Mouse (Mus musculus) neutrophil, adult 83 days (primary cell): ENCODE data around the gene Nfkbie. TPM values are rescaled to one million over a fixed set of nuclear protein-coding genes. Genes with fewer than 3 reads are reported as not detected.

Experiments used
- total RNA-seq, 2 experiments: library from RNA; stranded (reverse); gene quantifications; one replicate each; pipeline ENCODE4 v1.2.4; 2023

The Nfkbie gene
- 10 to 100 TPM; 34.6 to 36.3 TPM for total RNA-seq

DNA sequence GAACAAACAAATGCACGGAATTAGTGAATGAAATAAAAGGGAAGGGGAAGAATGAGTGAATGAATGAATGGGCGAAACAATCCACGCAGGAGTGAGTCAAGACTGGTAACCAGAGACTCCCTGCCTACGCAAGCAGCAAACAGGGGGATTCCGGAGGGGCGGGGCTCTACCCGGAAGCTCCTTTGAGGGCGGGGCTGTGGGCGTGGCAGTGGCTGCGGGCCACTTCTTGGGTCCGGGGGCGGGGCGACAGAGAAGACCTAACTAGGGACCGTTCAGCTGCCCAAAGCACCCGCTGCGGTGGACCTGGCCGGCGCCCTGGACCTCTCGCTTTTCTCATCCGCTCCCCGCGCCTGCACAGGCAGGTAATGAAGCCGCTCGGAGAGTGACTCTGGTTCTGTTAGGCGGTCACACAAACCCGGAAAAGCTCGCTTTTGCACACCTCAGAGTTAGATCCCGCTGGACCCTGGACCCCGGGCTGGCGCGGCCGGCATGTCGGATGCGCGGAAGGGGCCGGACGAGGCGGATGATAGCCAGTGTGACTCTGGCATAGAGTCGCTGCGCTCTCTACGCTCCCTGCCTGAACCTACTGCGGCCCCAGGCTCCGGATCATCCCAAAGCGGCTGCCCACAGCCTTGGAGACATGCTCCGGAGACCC lies at the start of gene Nfkbie:
Gene Nfkbie, plus strand, starts transcription at position 252 of the 655 bp plus-strand sequence.

DNA sequence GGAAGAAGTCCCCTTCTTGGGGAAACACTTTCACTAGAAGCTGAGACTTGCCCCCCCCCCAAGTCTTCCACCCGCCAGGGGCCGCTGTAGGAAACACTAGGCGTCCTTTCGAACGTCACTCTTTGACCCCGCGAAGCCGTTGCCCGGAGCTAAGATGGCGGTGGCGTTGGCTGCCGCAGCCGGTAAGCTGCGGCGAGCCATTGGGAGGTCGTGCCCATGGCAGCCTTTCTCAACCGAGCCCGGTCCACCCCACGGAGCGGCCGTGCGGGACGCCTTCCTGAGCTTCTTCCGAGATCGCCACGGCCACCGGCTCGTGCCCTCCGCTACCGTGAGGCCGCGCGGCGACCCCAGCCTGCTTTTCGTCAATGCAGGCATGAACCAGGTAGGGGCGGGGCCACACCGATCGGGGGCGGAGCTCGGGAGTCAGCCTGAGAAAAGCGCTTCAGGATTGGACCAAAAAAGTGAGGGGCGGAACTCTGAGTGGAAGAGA lies 48.8 kb upstream of the Nfkbie start, which contains the start of gene Aars2:
Gene Aars2, plus strand, starts transcription at position 142 of the 490 bp plus-strand sequence.

DNA sequence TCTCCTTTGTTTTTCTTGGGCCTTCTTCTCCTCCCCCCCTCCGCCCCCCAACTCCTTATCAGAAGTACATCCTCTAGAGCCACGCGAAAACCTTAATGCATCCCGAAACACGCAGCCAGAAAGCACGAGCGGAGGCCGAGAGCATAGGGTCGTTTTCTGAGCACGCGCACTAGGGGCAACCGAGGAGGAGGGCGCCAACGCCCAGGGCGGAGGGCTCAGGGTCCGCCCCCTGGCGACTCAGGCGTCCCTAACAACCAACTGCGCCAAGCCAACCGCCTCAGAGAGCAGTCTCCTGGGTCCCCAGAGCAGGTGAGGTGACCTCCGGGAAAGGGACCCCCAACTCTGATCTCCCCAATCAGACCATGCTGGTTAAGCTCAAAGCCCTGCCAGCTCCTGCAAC lies 32.2 kb upstream of the Nfkbie start, which contains the start of gene Tcte1:
Gene Tcte1, plus strand, starts transcription at position 172 of the 400 bp plus-strand sequence.

DNA sequence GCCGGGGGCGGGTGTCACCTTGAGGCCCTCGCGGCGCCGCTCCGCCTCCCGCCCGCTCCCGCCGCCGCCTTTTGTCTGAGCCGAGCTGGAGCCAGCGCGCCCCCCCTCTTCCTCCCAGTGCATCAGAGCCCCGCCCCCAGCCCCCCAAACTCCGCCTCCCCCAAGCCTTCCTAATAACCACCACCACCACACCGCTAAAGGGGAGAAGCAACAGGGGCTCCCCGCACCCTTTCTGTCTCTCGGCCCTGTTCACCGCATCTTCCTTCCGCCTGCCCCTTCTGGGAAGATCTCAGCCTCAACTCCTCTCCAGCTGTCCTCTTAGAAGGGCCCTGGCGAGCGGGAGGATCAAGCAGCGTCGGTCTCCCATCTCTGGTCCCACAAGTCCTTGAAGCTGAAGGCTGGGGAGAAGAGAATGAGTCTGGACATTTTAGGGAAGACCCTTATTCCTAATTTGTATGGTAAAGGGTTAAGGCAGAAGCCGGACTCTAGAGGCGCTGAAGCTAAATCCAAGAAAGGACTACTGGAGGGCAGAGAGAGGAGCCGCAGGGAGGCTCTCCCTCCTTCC lies 5.8 kb upstream of the Nfkbie start, which contains the start of gene Tmem151b:
Gene Tmem151b, minus strand, starts transcription at position 61 of the 565 bp plus-strand sequence.

DNA sequence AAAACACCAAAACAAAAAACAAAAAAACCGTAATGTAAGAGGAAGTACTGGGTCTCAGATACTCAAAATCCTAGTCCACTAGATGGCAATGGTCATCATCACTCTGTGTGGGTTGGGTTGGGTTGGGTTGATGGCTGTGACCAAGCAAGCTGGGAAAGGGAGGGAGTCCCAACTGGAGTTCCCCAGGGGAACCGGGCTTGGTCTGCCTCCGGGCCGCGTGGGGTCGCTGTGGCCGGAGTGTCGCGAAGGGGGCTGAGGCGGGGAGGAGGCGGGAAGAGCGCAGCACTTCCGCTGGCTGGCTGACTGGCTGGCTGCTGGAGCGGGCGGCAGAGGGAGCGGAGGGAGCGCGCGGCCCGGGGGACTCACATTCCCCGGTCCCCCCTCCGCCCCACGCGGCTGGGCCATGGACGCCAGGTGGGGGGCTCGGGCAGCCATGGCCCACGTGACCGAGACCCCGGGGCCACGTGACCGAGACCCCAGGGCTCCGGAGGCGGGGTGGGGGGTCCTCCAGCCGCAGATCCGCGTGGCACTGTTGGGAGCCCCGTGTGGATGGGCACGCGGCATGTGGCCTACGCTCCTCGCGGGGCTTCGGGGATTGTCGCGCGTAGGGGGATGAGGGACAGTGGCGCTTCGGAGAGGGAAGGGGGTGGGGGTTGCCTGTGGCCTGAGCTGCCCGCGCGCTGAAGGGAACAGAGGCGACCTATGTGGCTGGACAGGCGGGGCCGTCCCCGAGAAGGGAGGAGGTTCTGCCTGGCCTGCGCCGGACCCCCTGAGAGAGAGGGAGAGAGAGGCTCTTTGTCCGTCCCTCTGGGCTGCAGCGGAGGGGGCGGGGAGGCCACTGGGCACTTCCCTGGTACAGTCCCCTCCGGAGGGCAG lies 8.4 kb downstream of the Nfkbie start, which contains the start of gene Slc35b2:
Gene Slc35b2, plus strand, starts transcription at position 220 of the 876 bp plus-strand sequence.

DNA sequence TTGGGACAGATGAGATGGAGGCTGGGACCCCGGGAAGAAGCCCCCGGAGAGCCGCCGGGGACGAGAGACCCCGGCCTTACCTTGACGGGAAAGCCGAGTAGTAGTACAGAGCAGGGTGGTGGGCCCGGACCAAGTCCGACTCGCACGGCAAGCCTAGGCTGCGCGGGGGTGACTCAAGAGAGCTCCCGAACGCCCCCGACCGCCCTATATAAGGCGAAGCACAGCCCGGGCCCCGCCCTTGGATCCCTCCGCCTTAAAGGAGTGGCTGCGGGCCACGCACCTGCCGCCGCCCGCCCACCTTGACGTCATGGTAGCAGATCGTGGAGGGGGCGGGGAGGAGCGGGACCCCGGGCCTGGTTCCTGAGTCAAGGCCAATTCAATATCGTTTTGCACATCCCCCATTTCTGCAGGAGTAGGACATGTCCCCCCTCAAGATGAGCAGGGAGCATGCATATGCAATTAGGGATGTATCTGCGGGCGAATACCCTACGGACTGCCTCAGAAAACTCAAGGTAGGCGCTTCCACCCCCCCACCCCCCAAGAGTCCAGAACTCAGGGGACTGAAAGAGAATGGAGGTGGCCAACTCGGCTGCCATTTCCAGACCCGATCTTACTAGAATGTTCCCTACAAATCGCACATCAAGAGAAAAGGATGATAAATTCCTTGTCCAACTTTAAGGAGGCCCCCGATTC lies 17.7 kb downstream of the Nfkbie start, which contains the start of gene Hsp90ab1:
Gene Hsp90ab1, minus strand, starts transcription at position 185 of the 693 bp plus-strand sequence.

DNA sequence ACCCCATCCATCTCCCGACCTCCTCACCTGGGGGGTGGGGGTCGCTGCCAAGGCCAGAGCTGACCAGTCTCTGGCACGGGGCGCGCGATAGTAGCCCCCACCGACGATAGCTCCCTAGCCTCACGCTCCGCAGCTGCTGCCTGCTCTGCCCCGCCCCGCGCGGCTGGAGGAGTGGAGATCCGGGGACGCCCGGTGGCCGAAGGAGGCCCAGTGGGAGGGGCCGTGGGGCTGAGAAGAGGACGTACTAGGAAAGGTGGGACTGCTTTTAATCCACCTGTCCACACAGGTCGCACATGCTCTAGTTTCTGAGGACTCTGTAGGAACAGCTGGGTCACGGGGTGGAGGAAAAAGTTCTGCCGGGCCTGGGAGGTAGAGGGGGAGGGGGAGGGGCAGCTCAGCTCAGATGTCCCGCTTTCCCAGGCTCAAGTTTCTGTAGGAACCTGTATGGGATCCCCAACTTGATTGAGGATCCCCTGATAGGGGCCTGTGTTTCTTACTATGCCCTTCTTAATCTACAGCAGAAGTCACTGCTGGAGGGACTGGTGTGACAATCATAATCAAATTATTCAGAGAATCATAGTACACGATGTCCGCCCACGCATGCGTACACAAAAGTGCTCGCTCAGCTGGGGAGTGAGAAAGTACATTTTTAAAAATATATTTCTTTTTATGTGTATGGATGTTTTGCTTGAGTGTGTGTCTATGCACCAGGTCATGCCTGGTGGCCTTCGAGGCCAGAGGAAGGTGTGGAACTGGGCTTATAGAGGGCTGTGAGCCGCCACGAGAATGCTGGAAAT lies 44.1 kb downstream of the Nfkbie start, which contains the start of gene Slc29a1:
Gene Slc29a1, minus strand, starts transcription at position 161 of the 797 bp plus-strand sequence.

DNA sequence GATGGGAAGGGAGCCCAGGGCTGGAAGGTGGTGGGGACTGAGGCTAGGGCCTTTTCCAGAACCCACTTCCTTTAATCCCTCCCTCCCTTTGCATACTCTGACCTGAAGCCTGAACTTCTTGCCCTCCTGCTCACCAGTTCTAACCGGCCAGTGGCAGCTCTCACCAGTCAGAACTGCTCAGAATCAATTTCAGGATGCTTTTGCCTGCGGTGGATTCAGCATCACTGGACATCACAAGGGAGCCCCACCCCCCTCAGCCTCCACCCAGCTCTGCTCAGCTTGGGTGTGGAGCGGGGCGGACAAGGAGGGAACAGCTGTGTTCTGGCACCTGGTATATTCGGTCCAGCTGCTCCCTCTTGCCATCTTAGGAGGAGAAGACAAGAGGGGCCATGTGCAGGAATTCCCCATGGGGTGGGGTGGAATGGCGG lies 46.4 kb downstream of the Nfkbie start, which contains the start of gene Mymx:
Gene Mymx, minus strand, starts transcription at position 226 of the 428 bp plus-strand sequence.

Other genes with a start within 250 kb of the Nfkbie start
- 10 to 100 TPM; 53.5 to 61.6 TPM for gene Cdc5l, start 122.0 kb upstream of the Nfkbie start, total RNA-seq
- not detected for gene Spats1, start 80.3 kb upstream of the Nfkbie start, total RNA-seq
- gene Aars2, start 48.9 kb upstream of the Nfkbie start, total RNA-seq, result 1 to 10 TPM; 4.6 to 6.7 TPM
- not detected for gene Tcte1, start 32.3 kb upstream of the Nfkbie start, total RNA-seq
- not detected for gene Tmem151b, start 6.0 kb upstream of the Nfkbie start, total RNA-seq
- gene Slc35b2, start 8.2 kb downstream of the Nfkbie start, total RNA-seq, result 10 to 100 TPM; 35.4 to 35.6 TPM
- 100 to 1,000 TPM; 550 to 621 TPM for gene Hsp90ab1, start 17.6 kb downstream of the Nfkbie start, total RNA-seq
- gene Slc29a1, start 43.9 kb downstream of the Nfkbie start, total RNA-seq, result 10 to 100 TPM; 42.5 to 43.4 TPM
- gene Mymx, start 46.4 kb downstream of the Nfkbie start, total RNA-seq, result not detected
- gene Capn11, start 103.6 kb downstream of the Nfkbie start, total RNA-seq, result under 1 TPM; 0.42 to 0.60 TPM
- gene Mrpl14, start 130.6 kb downstream of the Nfkbie start, total RNA-seq, result 10 to 100 TPM; 38.4 to 39.9 TPM
- gene Tmem63b, start 131.2 kb downstream of the Nfkbie start, total RNA-seq, result 10 to 100 TPM; 24.5 to 25.3 TPM
- gene 1600014C23Rik, start 178.1 kb downstream of the Nfkbie start, total RNA-seq, result not detected